Mouse (Mus musculus) lung, adult 2 months (tissue): ENCODE measurements at regions not wholly inside any gene's neighbourhood (a gene's known extent, or its start where the extent isn't known, plus 50 kb on each side); places are given as distances from the start of the nearest gene placed in this dataset.

Experiments used
- CTCF ChIP-seq: fragments of 200-500 bp; IDR thresholded peaks from 2 replicates; pipeline ENCODE4 v1.5.1; 2011; ENCODE audit warnings: mild to moderate bottlenecking, low read length, control low read depth; ENCODE audit not compliant: insufficient read depth
- POLR2A ChIP-seq: fragments of 200-500 bp; IDR thresholded peaks from 2 replicates; pipeline ENCODE4 v1.6.1; 2011; ENCODE audit warnings: low read depth, mild to moderate bottlenecking, control low read depth, low read length, borderline replicate concordance; ENCODE audit errors: extremely low read depth

- TF ChIP-seq CTCF = no peak
- TF ChIP-seq POLR2A = no peak
Measured at GRCm38 (mm10) chr17:45863471-45864205, 130.0 kb upstream of the 1600014C23Rik start.
